Mouse (Mus musculus) spleen, adult 2 months (tissue): Measurements from ENCODE around the gene Dnttip1.

Experiments used
- CTCF ChIP-seq: fragments of 200-500 bp; IDR thresholded peaks from 2 replicates; pipeline ENCODE4 v1.5.1; 2011; ENCODE audit warnings: mild to moderate bottlenecking, inconsistent platforms; ENCODE audit not compliant: insufficient read depth, insufficient read length, insufficient replicate concordance; ENCODE audit errors: extremely low read depth
- POLR2A ChIP-seq: fragments of 200-500 bp; IDR thresholded peaks from 2 replicates; pipeline ENCODE4 v1.6.1; 2011; ENCODE audit warnings: low read depth, low read length, inconsistent platforms

GRCm38 (mm10) chr2:164784869-164785420, 39.2 kb downstream of the Dnttip1 start:
- TF ChIP-seq CTCF (no peak), POLR2A (no peak)
